Mouse (Mus musculus) adrenal gland, adult 18-20 months (tissue): ENCODE measurements around the gene Arl5c. TPM values are rescaled to one million over a fixed set of nuclear protein-coding genes. Genes with fewer than 3 reads are reported as not detected.

Experiments
- microRNA-seq, 2 experiments: library from miRNA; unstranded; fragments of <30 nt; microRNA quantifications; one replicate each; pipeline ENCODE4 v1.2.0; 2021; ENCODE audit warnings: borderline number of aligned reads in 2 of 2
- total RNA-seq, 2 experiments: library from RNA; stranded (reverse); gene quantifications; 1 replicate in 1 of 2; 2 replicates in 1 of 2; pipeline ENCODE4 v1.2.3; 2021

Gene Arl5c
- total RNA-seq, 2 experiments from 2014 or later, result 0.45 to 0.63 TPM

Small RNA genes lying within 50 kb of the gene (microRNA-seq; reads per million reads assigned to microRNA genes)
- gene Gm22461 (0 reads per million in 2 experiments), gene Gm27597 (0 reads per million in 2 experiments)

Other genes with a start within 250 kb of the Arl5c start
- 10 to 100 TPM; 18.2 to 21.1 TPM for gene Cwc25, start 229.6 kb downstream of the Arl5c start, total RNA-seq
- gene 1700001P01Rik, start 220.3 kb downstream of the Arl5c start, total RNA-seq, result not detected
- gene Rpl23, start 213.7 kb downstream of the Arl5c start, total RNA-seq, result 100 to 1,000 TPM; 830 to 834 TPM
- gene Lasp1, start 197.2 kb downstream of the Arl5c start, total RNA-seq, result 100 to 1,000 TPM in 1 of 2 experiments, 10 to 100 TPM in 1; 94.0 to 145 TPM
- 1 to 10 TPM; 3.7 to 4.0 TPM for gene B230217C12Rik, start 155.4 kb downstream of the Arl5c start, total RNA-seq
- gene Fbxo47, start 112.0 kb downstream of the Arl5c start, total RNA-seq, result 1 to 10 TPM in 1 of 2 experiments, under 1 TPM in 1; 0.58 to 1.2 TPM
- gene Plxdc1, start 9.7 kb downstream of the Arl5c start, total RNA-seq, result 10 to 100 TPM in 1 of 2 experiments, 1 to 10 TPM in 1; 6.9 to 16.2 TPM
- gene Cacnb1, start 26.9 kb upstream of the Arl5c start, total RNA-seq, result 10 to 100 TPM in 1 of 2 experiments, 1 to 10 TPM in 1; 8.6 to 10.1 TPM
- 1,000 to 10,000 TPM; 1,100 to 1,184 TPM for gene Rpl19, start 30.5 kb upstream of the Arl5c start, total RNA-seq
- 10 to 100 TPM in 1 of 2 experiments, 1 to 10 TPM in 1; 5.0 to 12.3 TPM for gene Stac2, start 57.3 kb upstream of the Arl5c start, total RNA-seq
- 10 to 100 TPM; 21.6 to 27.7 TPM for gene Fbxl20, start 154.2 kb upstream of the Arl5c start, total RNA-seq
- 10 to 100 TPM; 41.4 to 66.1 TPM for gene Med1, start 197.1 kb upstream of the Arl5c start, total RNA-seq
- gene Cdk12, start 206.9 kb upstream of the Arl5c start, total RNA-seq, result 10 to 100 TPM; 39.2 to 45.6 TPM